ENCODE assay signal across 10 mouse cellular contexts in genomic region chr4:151972221-151972967, GRCm38 (mm10). TPM values are rescaled to one million over a fixed set of nuclear protein-coding genes. Genes with fewer than 3 reads are reported as not detected.
DNase-seq lines count a peak whose midpoint lies in the region; ATAC-seq and TF ChIP-seq lines count a peak whose summit lies in the region.
"Had no signal": no experiment of that assay in that cellular context is flagged by ENCODE, and none has a peak within 500 bp of the region (broad histone marks: within the 10 kb centered on the region; RNA-seq: fewer than 3 reads in every experiment).

No protein-coding gene starts in this region.

- DNase-seq in adrenal gland, postnatal 10 days, result peak; percentile 35
- no peak for DNase-seq in adrenal gland, adult 8-10 months
- DNase-seq in kidney, postnatal 4 days, result peak; percentile 43 to 50
- DNase-seq in kidney, adult 11 months, result no peak
- DNase-seq in lung, postnatal 36 days, result peak; percentile 52
- DNase-seq in left cerebral cortex, postnatal 36 days (ENCODE audit: low spot score in 2 of 2), result no peak

- peak; percentile 23; the same call in 1 of the 2 replicates for TF ChIP-seq CTCF in bone marrow macrophage, adult 2 months (IDR thresholded peaks at IDR 0.05; ENCODE audit: low read depth, low read length)

- 73% methylated on average over 10 of the region's 10 CpGs for WGBS in neural tube, embryonic 15.5 days

- H3K36me3 ChIP-seq in neural tube, embryonic 15.5 days, result peaks cover 46% of the 10 kb centered on the region

- no peaks in the 10 kb centered on the region for H3K27me3 ChIP-seq in neural tube, embryonic 15.5 days (replicated peaks)
- H3K27me3 ChIP-seq: lung, embryonic 15.5 days; stomach, embryonic 15.5 days had no signal

- no peak overlapping the region for H3K4me2 ChIP-seq in neural tube, embryonic 15.5 days
- H3K4me2 ChIP-seq: lung, embryonic 15.5 days; stomach, embryonic 15.5 days had no signal

- no peak overlapping the region for H3K9ac ChIP-seq in neural tube, embryonic 15.5 days (replicated peaks)
- H3K9ac ChIP-seq: lung, embryonic 15.5 days; stomach, embryonic 15.5 days had no signal

- ATAC-seq in neural tube, embryonic 15.5 days (ENCODE audit: low FRiP score), result no peak

- TF ChIP-seq POLR2A in bone marrow macrophage, adult 2 months (IDR thresholded peaks at IDR 0.05; ENCODE audit: borderline replicate concordance, low read depth, low read length), result no peak

- no peak overlapping the region for H3K27ac ChIP-seq in bone marrow macrophage, adult 2 months (ENCODE audit: insufficient read depth, low read depth, low read length)
- H3K27ac ChIP-seq in neural tube, embryonic 15.5 days (replicated peaks), result no peak overlapping the region
- H3K27ac ChIP-seq: lung, embryonic 15.5 days; stomach, embryonic 15.5 days had no signal

- no peak overlapping the region for H3K4me3 ChIP-seq in bone marrow macrophage, adult 2 months (ENCODE audit: insufficient read depth, low read length)
- no peak overlapping the region for H3K4me3 ChIP-seq in neural tube, embryonic 15.5 days (replicated peaks)
- H3K4me3 ChIP-seq: lung, embryonic 15.5 days; stomach, embryonic 15.5 days had no signal

- intact Hi-C loops in left cerebral cortex, postnatal 36 days (cut with DNase I), result no loop called here

- no peaks in the 10 kb centered on the region for H3K9me3 ChIP-seq in neural tube, embryonic 15.5 days (replicated peaks)
- H3K9me3 ChIP-seq: lung, embryonic 15.5 days; stomach, embryonic 15.5 days had no signal

- 0 out of 2 replicates have a peak, but pooled peaks cover 3% of the 10 kb centered on the region for H3K4me1 ChIP-seq in bone marrow macrophage, adult 2 months (ENCODE audit: control insufficient read depth, insufficient read depth, low read length)
- H3K4me1 ChIP-seq in neural tube, embryonic 15.5 days, result peaks cover 10% of the 10 kb centered on the region; the same call in 1 of the 2 replicates
- H3K4me1 ChIP-seq: lung, embryonic 15.5 days; stomach, embryonic 15.5 days had no signal

RNA-seq across cellular contexts. Expression of gene Thap3, which starts 16.4 kb away (rescaled TPM):
- 10 to 100 TPM; 15.3 to 27.0 TPM for total RNA-seq in adrenal gland, postnatal 10 days (2021)
- total RNA-seq in adrenal gland, adult 8-10 months (2022), result 10 to 100 TPM; 25.7 to 46.9 (median 36.6) TPM
- polyA plus RNA-seq in bone marrow macrophage, adult 2 months (2012; ENCODE audit: insufficient read depth, insufficient read length, missing spikeins), result 29.8 and 33.7 TPM in 2 replicates
- total RNA-seq in left cerebral cortex, postnatal 36 days (2021), result 10 to 100 TPM; 15.2 to 21.8 TPM
- polyA plus RNA-seq in neural tube, embryonic 15.5 days (2015; fragmentation: Nextera tagmentation; extraction: Ambion mirVana), result 37.8 and 38.3 TPM in 2 replicates

RNA-seq across cellular contexts. Expression of gene Phf13, which starts 23.7 kb away (rescaled TPM):
- total RNA-seq in adrenal gland, postnatal 10 days (2021), result 10 to 100 TPM; 16.4 to 17.8 TPM
- total RNA-seq in adrenal gland, adult 8-10 months (2022), result 10 to 100 TPM; 14.0 to 20.5 (median 18.6) TPM
- polyA plus RNA-seq in bone marrow macrophage, adult 2 months (2012; ENCODE audit: insufficient read depth, insufficient read length, missing spikeins), result 10.1 and 11.0 TPM in 2 replicates
- 10 to 100 TPM; 11.3 to 16.5 TPM for total RNA-seq in left cerebral cortex, postnatal 36 days (2021)
- polyA plus RNA-seq in neural tube, embryonic 15.5 days (2015; fragmentation: Nextera tagmentation; extraction: Ambion mirVana), result 21.3 TPM in 2 replicates

RNA-seq across cellular contexts. Expression of gene Klhl21, which starts 36.2 kb away (rescaled TPM):
- 10 to 100 TPM; 17.8 to 21.4 TPM for total RNA-seq in adrenal gland, postnatal 10 days (2021)
- 10 to 100 TPM; 23.9 to 34.2 (median 31.1) TPM for total RNA-seq in adrenal gland, adult 8-10 months (2022)
- polyA plus RNA-seq in bone marrow macrophage, adult 2 months (2012; ENCODE audit: insufficient read depth, insufficient read length, missing spikeins), result 11.7 and 13.3 TPM in 2 replicates
- total RNA-seq in left cerebral cortex, postnatal 36 days (2021), result 10 to 100 TPM; 14.4 to 18.0 TPM
- 5.7 and 7.8 TPM in 2 replicates for polyA plus RNA-seq in neural tube, embryonic 15.5 days (2015; fragmentation: Nextera tagmentation; extraction: Ambion mirVana)

RNA-seq across cellular contexts. Expression of gene Dnajc11, which starts 38.9 kb away (rescaled TPM):
- total RNA-seq in adrenal gland, postnatal 10 days (2021), result 100 to 1,000 TPM in 1 of 2 experiments, 10 to 100 TPM in 1; 99.3 to 120 TPM
- total RNA-seq in adrenal gland, adult 8-10 months (2022), result 100 to 1,000 TPM in 2 of 4 experiments, 10 to 100 TPM in 2; 84.6 to 116 (median 104) TPM
- 42.0 and 43.3 TPM in 2 replicates for polyA plus RNA-seq in bone marrow macrophage, adult 2 months (2012; ENCODE audit: insufficient read depth, insufficient read length, missing spikeins)
- total RNA-seq in left cerebral cortex, postnatal 36 days (2021), result 10 to 100 TPM; 66.0 to 69.2 TPM
- polyA plus RNA-seq in neural tube, embryonic 15.5 days (2015; fragmentation: Nextera tagmentation; extraction: Ambion mirVana), result 79.6 and 82.6 TPM in 2 replicates

RNA-seq across cellular contexts. Expression of gene Zbtb48, which starts 55.1 kb away (rescaled TPM):
- 1 to 10 TPM; 7.2 to 9.6 TPM for total RNA-seq in adrenal gland, postnatal 10 days (2021)
- 10 to 100 TPM in 3 of 4 experiments, 1 to 10 TPM in 1; 7.1 to 17.4 (median 13.7) TPM for total RNA-seq in adrenal gland, adult 8-10 months (2022)
- 7.5 and 11.4 TPM in 2 replicates for polyA plus RNA-seq in bone marrow macrophage, adult 2 months (2012; ENCODE audit: insufficient read depth, insufficient read length, missing spikeins)
- total RNA-seq in left cerebral cortex, postnatal 36 days (2021), result 10 to 100 TPM; 10.3 to 13.3 TPM
- polyA plus RNA-seq in neural tube, embryonic 15.5 days (2015; fragmentation: Nextera tagmentation; extraction: Ambion mirVana), result 15.9 and 16.4 TPM in 2 replicates

Comparison
In these comparisons a context has a peak if more than half of its experiments do, and no peak if none do; other contexts are left out.
1. DNase-seq: peak in adrenal gland, postnatal 10 days (single experiment), kidney, postnatal 4 days (2 of 2) and lung, postnatal 36 days (single experiment); none in adrenal gland, adult 8-10 months (single experiment), kidney, adult 11 months (single experiment) and left cerebral cortex, postnatal 36 days (0 of 2).